ENCODE assay signal across 10 mouse cellular contexts in genomic region chr3:59401856-59402255, GRCm38 (mm10). TPM values are rescaled to one million over a fixed set of nuclear protein-coding genes. Genes with fewer than 3 reads are reported as not detected.
A peak's percentile ranks its signal among the peaks of the same experiment; 100 is the strongest.
DNase-seq lines count a peak whose midpoint lies in the region; ATAC-seq and TF ChIP-seq lines count a peak whose summit lies in the region.
"Had no signal": no experiment of that assay in that cellular context is flagged by ENCODE, and none has a peak within 500 bp of the region (broad histone marks: within the 10 kb centered on the region; RNA-seq: fewer than 3 reads in every experiment).

No protein-coding gene starts in this region.

- no peak for TF ChIP-seq EP300 in heart, postnatal 0 days (IDR thresholded peaks at IDR 0.05; ENCODE audit: low read depth)

- H3K9ac ChIP-seq in hindbrain, embryonic 16.5 days (ENCODE audit: low read depth, low read length): no peak overlapping the region
- H3K9ac ChIP-seq in hindbrain, embryonic 14.5 days: no peak overlapping the region
- H3K9ac ChIP-seq in heart, postnatal 0 days (replicated peaks; ENCODE audit: low read depth, low read length): no peak overlapping the region
- no peak overlapping the region for H3K9ac ChIP-seq in lung, embryonic 15.5 days
- H3K9ac ChIP-seq: embryonic facial prominence, embryonic 15.5 days; midbrain, embryonic 12.5 days had no signal

- no peak for DNase-seq in hindbrain, embryonic 14.5 days (ENCODE audit: low spot score)
- peak; percentile 45 to 58 for DNase-seq in cerebellum, adult 18-20 months
- DNase-seq in heart, postnatal 0 days (ENCODE audit: low spot score): no peak
- DNase-seq in layer of hippocampus, adult 8-10 months (ENCODE audit: low spot score in 2 of 2): no peak
- DNase-seq in frontal cortex, postnatal 36 days (ENCODE audit: low spot score in 2 of 2): no peak
- DNase-seq in retina, postnatal 1 day: no peak

- H3K4me1 ChIP-seq in hindbrain, embryonic 16.5 days (ENCODE audit: control insufficient read depth, insufficient read depth, low read depth, low read length): no peaks in the 10 kb centered on the region
- no peaks in the 10 kb centered on the region for H3K4me1 ChIP-seq in hindbrain, embryonic 14.5 days (replicated peaks; ENCODE audit: control insufficient read depth, insufficient read depth, low read length)
- H3K4me1 ChIP-seq in heart, postnatal 0 days (ENCODE audit: control insufficient read depth, insufficient read depth): no peaks in the 10 kb centered on the region
- H3K4me1 ChIP-seq in lung, embryonic 15.5 days: 0 out of 2 replicates have a peak, but pooled peaks cover 3% of the 10 kb centered on the region
- H3K4me1 ChIP-seq: embryonic facial prominence, embryonic 15.5 days; midbrain, embryonic 12.5 days had no signal

- no peak overlapping the region for H3K4me2 ChIP-seq in hindbrain, embryonic 16.5 days (ENCODE audit: low read length)
- H3K4me2 ChIP-seq in hindbrain, embryonic 14.5 days (replicated peaks): no peak overlapping the region
- no peak overlapping the region for H3K4me2 ChIP-seq in heart, postnatal 0 days (ENCODE audit: low read depth, low read length)
- H3K4me2 ChIP-seq in lung, embryonic 15.5 days: no peak overlapping the region
- H3K4me2 ChIP-seq: embryonic facial prominence, embryonic 15.5 days; midbrain, embryonic 12.5 days had no signal

- H3K27ac ChIP-seq in hindbrain, embryonic 16.5 days (ENCODE audit: low read depth, low read length): no peak overlapping the region
- H3K27ac ChIP-seq in hindbrain, embryonic 14.5 days: no peak overlapping the region
- H3K27ac ChIP-seq in heart, postnatal 0 days (ENCODE audit: low read depth): no peak overlapping the region
- peak overlapping the region; percentile 63; the same call in 1 of the 2 replicates for H3K27ac ChIP-seq in lung, embryonic 15.5 days
- H3K27ac ChIP-seq: embryonic facial prominence, embryonic 15.5 days; midbrain, embryonic 12.5 days had no signal

- ATAC-seq in hindbrain, embryonic 16.5 days: peak; percentile 87
- ATAC-seq in hindbrain, embryonic 14.5 days (ENCODE audit: low FRiP score): no peak
- 0 out of 2 replicates have a peak, but pooled peaks have one; percentile 49 for ATAC-seq in heart, postnatal 0 days (ENCODE audit: insufficient read depth, low read depth)
- peak; percentile 98 for ATAC-seq in lung, embryonic 15.5 days (ENCODE audit: borderline replicate concordance, extremely low read depth, low FRiP score, low TSS enrichment)

- H3K27me3 ChIP-seq in hindbrain, embryonic 16.5 days (replicated peaks; ENCODE audit: control insufficient read depth, insufficient read depth, low read length): no peaks in the 10 kb centered on the region
- no peaks in the 10 kb centered on the region for H3K27me3 ChIP-seq in hindbrain, embryonic 14.5 days (ENCODE audit: control insufficient read depth, insufficient read depth, low read length)
- no peaks in the 10 kb centered on the region for H3K27me3 ChIP-seq in heart, postnatal 0 days (ENCODE audit: control insufficient read depth, insufficient read depth, low read length)
- H3K27me3 ChIP-seq in lung, embryonic 15.5 days: no peaks in the 10 kb centered on the region
- H3K27me3 ChIP-seq: embryonic facial prominence, embryonic 15.5 days; midbrain, embryonic 12.5 days had no signal

- H3K9me3 ChIP-seq in hindbrain, embryonic 16.5 days (ENCODE audit: control insufficient read depth, low read length): no peaks in the 10 kb centered on the region
- H3K9me3 ChIP-seq in hindbrain, embryonic 14.5 days (ENCODE audit: control insufficient read depth, low read length): no peaks in the 10 kb centered on the region
- no peaks in the 10 kb centered on the region for H3K9me3 ChIP-seq in heart, postnatal 0 days (replicated peaks; ENCODE audit: control insufficient read depth, low read length)
- no peaks in the 10 kb centered on the region for H3K9me3 ChIP-seq in lung, embryonic 15.5 days
- H3K9me3 ChIP-seq: embryonic facial prominence, embryonic 15.5 days; midbrain, embryonic 12.5 days had no signal

- no peak overlapping the region for H3K4me3 ChIP-seq in hindbrain, embryonic 16.5 days (ENCODE audit: low read length)
- no peak overlapping the region for H3K4me3 ChIP-seq in hindbrain, embryonic 14.5 days (replicated peaks; ENCODE audit: low read length)
- no peak overlapping the region for H3K4me3 ChIP-seq in heart, postnatal 0 days (ENCODE audit: low read depth, low read length)
- H3K4me3 ChIP-seq in lung, embryonic 15.5 days: no peak overlapping the region
- H3K4me3 ChIP-seq: embryonic facial prominence, embryonic 15.5 days; midbrain, embryonic 12.5 days had no signal

- no peak for TF ChIP-seq CTCF in heart, postnatal 0 days (IDR thresholded peaks at IDR 0.05; ENCODE audit: low read depth)

- H3K36me3 ChIP-seq in hindbrain, embryonic 16.5 days (ENCODE audit: control insufficient read depth, insufficient read depth, low read length): no peaks in the 10 kb centered on the region
- no peaks in the 10 kb centered on the region for H3K36me3 ChIP-seq in hindbrain, embryonic 14.5 days (replicated peaks; ENCODE audit: control insufficient read depth, insufficient read depth)
- H3K36me3 ChIP-seq in heart, postnatal 0 days (replicated peaks; ENCODE audit: control insufficient read depth, insufficient read depth, low read length): no peaks in the 10 kb centered on the region
- H3K36me3 ChIP-seq in lung, embryonic 15.5 days: no peaks in the 10 kb centered on the region
- H3K36me3 ChIP-seq: embryonic facial prominence, embryonic 15.5 days; midbrain, embryonic 12.5 days had no signal

- 65% methylated on average over 5 of the region's 5 CpGs for WGBS in hindbrain, embryonic 16.5 days
- WGBS in hindbrain, embryonic 14.5 days: 76% methylated on average over 5 of the region's 5 CpGs
- WGBS in heart, postnatal 0 days: 46% methylated on average over 5 of the region's 5 CpGs
- 37% methylated on average over 5 of the region's 5 CpGs for WGBS in lung, embryonic 15.5 days

RNA-seq across cellular contexts. Expression of gene Igsf10, which starts 57.7 kb away (rescaled TPM):
- 2.8 and 2.9 TPM in 2 replicates for polyA plus RNA-seq in hindbrain, embryonic 16.5 days (2015; fragmentation: Nextera tagmentation; extraction: Ambion mirVana)
- polyA plus RNA-seq in hindbrain, embryonic 14.5 days (2014; fragmentation: Nextera tagmentation; extraction: Ambion mirVana): 4.1 and 4.2 TPM in 2 replicates
- total RNA-seq in heart, postnatal 0 days (2014; rRNA removed; ENCODE audit: low replicate concordance): 2.3 and 4.0 TPM in 2 replicates
- 1.2 and 1.8 TPM in 2 replicates for polyA plus RNA-seq in heart, postnatal 0 days (2015; fragmentation: Nextera tagmentation; extraction: Ambion mirVana)
- polyA plus RNA-seq in lung, embryonic 15.5 days (2015; fragmentation: Nextera tagmentation; extraction: Ambion mirVana): 11.1 and 11.7 TPM in 2 replicates
- total RNA-seq in layer of hippocampus, adult 8-10 months (2022): 1 to 10 TPM; 2.0 to 4.2 (median 3.1) TPM

Comparison
In these comparisons a context has a peak if more than half of its experiments do, and no peak if none do; other contexts are left out.
1. DNase-seq: peak in cerebellum, adult 18-20 months (2 of 2); none in hindbrain, embryonic 14.5 days (single experiment), heart, postnatal 0 days (single experiment), layer of hippocampus, adult 8-10 months (0 of 2), frontal cortex, postnatal 36 days (0 of 2) and retina, postnatal 1 day (single experiment).